Mouse (Mus musculus) cerebellum, adult (tissue): ENCODE measurements around the gene Serpinh1.
A peak's percentile ranks its signal among the peaks of the same experiment; 100 is the strongest.
"Not testable (repeated sequence)": the region's sequence is repeated elsewhere in the genome, so short reads cannot be mapped to it uniquely, and the experiment has no call there.

Experiments used
- ATAC-seq: cut with Nextera tagmentation; 2 replicates; pipeline ENCODE4 v1.9.2; 2017; ENCODE audit warnings: mild to moderate bottlenecking, moderate library complexity, mixed read lengths; ENCODE audit not compliant: insufficient number of reproducible peaks, low FRiP score, low TSS enrichment

Serpinh1 gene

DNA sequence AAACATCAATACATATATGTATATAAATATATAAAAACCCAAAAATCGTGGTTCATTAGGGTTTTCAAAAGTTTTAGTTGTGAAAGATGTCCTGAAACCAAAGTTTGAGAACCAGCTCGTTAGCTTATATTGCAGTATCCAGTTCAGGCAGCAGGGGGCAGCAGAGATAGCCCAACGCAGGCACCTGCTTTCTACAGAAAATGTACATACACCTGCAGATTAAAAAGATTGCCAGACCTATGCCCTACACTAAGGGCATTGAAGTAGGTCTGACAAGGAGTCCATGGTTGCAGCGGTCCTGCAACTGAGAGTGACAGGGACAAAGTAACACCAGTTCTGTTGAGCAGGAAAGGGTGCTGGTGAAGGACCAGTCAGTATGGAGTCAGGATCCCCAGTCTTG lies 22.4 kb upstream of the Serpinh1 start:
- no peak for ATAC-seq

DNA sequence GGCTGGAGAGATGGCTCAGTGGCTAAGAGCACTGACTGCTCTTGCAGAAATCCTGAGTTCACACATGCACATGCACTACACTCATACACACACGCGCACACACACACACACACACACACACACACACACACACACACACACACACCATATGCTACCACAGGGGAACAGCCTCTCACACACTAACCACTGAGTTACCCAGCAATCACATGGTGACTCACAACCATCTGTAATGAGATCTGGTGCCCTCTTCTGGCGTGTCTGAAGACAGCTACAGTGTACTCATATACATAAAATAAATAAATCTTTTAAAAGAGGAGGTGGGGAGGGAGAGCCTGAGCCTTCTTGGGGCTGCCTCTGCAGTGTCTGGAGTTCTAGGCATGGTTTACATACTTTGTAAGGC lies 21.3 kb upstream of the Serpinh1 start:
- ATAC-seq: not testable (repeated sequence)

DNA sequence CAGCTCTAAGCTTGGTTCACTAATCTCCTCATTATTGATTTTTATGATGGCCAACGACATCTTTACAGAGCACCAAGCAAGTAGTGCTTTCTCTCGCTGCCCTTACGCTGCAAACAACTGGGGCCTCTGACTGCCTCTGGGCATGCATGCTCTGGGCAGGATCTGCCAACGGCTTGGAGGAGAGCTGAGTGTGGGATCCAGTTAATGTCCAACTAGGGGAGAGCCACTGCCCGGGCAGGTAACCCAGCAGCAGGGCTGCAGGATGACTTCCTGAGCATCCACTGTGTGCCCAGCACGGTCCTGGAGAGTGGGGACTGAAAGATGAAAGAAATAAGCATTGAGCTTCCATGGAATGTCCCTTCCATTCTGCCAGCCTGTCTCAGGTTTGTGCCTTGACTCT lies 13.7 kb upstream of the Serpinh1 start:
- no peak for ATAC-seq

DNA sequence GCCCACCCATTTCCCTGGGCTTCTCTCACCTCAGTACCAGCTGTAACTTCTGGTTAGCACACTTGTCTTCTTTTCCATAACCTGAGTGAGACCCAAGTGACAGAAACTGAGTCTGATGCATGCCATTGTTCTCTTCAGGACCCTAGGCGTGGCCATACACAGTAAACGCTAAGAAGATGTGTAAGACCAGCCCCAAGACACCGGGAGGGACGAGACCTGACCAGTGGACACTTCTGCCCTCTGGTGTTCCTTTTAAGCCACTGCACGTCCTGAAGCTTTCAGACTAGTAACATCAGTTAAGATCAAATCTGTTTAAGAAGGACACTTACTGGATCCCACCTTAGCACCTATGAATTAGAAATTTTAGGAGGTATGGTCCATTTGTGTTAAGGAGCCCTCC lies 12.0 kb upstream of the Serpinh1 start:
- ATAC-seq: peak; percentile 53

DNA sequence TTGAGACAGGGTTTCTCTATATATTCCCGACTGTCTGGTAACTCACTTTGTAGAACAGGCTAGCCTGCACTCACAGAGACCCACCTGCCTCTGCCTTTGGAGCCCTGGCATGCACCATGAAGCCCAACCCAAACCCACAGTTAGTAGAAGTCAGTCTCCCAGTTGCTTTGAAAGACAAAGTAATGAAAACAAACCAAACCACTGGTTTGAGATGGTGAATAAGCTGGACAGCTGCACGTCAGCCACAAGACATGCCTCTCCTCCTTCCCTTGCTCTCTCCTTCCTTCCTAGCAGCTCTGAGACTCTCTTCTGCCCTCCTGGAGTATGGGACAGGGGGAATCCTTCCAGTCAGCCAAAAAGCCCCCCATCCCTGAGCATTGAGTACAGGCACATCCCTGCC lies 9.1 kb upstream of the Serpinh1 start:
- ATAC-seq: no peak

DNA sequence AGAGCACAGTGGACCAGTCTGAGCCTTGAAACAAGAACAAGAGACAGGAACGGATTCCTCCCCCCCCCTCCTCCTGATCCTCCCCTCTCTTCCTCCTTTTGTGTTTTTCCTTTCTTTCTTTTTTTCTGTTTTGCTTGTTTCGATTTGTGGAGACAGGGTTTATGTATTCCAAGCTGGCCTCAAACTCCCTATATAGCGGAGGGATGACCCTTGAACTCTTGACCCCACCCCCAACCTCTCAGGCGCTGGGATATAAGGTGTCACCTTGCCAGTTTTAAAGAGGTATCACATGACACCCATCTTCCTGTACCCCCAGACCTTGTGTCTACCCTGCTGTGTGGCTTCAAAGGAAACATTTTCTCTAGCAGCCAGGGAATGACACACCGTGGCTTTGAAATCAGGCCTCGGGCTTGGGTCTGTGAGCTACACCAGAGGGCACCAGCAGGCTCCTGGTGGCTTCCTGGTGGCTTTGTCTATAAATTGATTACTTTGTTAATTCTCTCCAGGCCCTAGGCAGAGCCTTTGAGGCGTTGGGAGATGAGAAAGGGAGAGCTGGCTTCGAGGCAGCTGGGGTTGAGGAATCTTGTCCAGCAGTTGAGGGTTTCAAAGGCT lies 7.9 kb upstream of the Serpinh1 start:
- no peak for ATAC-seq

DNA sequence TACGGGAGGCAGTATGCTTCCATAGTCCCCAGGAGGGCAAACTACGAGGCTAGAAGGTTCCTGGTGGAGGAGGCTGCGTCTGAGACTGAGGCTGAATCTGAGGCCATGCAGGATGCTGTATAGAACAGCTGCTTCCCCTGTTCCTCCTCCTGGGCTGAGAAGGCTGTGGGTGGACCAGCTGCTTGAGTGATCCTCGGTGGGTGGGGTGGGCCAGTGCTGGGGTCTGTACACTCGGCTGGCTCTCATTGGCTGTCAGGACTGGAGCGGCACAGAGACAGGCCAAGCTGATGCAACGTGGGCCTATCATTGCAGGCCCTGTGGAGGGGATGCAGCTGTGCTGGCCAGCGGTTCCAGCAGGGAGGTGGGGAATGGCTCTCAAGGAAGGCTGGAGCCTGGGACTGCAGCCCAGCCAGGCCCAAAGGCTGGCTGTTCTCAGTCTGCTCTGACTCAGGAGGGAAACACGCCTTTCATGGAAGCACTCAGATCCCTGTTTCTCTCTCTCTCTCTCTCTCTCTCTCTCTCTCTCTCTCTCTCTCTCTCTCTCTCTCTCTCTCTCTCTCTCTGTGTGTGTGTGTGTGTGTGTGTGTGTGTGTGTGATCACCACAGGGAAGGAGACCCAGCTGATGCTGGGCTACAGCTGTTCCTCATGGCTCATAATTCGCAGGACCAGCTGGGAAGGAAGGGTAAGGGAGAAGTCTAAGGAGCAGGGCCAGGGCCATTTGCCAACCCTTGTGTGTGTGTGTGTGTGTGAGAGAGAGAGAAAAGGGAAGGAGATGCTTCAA lies 7.2 kb upstream of the Serpinh1 start:
- ATAC-seq: no peak

DNA sequence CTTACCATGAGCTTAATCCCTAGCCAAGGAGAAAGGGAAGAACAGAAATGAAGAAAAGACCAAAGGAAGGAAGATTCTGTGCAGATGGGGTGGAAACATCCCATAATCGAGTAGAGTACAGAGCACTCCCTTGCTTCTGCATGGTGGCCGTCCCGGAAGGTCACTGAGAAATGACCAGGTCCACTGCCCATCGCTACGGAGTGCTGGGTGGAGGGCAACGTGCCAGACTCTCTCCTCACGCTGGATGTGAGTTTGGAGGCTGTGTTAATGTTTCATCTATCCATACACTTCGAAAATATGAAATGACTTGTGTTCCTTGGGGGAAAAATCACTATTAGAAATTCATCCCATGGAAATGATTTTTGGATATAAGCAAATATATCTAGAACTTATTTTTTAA lies 5.3 kb upstream of the Serpinh1 start:
- ATAC-seq: no peak

DNA sequence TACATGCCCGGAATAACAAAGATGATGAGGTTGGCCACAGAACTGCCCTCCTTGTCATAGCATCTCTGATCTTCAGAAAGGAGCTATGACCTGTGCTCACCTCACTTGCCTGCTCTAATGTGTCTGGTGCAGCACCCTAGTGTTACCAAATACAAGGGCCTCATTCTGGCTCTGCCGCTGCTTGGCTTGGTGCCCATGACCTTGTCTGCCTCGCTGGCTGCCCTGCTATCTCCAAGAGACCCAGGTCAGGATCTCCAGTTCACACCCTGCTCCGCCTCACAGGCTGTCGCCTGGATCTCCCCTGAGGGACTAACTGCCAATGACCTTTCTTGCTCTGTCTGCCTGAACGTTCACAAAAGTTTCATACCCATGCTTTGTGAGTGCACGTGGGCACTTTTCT lies 4.2 kb upstream of the Serpinh1 start:
- ATAC-seq: no peak

DNA sequence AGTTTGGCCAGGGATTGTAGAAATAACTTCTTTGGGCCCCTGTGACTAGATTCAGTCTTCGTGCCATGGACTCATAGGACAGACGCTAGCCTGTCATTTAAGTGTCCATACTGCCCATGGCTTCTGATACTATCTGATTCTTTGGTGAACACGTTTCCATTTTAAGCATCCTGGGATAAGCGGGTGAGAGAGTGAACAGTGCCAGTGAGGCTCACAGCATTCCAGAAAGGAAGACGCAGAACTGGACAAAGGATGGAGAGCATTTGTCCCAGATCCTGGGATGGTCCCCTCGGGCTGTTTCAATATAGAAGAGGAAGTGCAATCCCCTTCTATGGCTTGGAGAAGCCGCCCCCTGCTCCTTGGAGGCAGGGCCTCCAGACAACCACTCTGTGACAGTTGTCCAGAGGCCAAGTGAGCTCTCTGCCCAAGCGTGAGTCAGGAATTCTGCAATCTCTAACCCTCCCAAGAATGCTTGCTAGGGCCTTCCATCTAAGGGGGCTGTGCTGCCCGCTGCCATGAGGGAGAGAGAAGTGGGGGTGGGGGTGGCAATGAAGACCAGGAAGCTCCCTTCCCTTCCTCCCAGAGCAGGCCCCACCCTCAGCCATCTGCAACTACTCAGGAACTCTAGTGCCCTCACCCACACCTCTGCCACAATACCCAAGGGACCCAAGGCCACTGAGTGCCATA lies 3.3 kb upstream of the Serpinh1 start:
- no peak for ATAC-seq

DNA sequence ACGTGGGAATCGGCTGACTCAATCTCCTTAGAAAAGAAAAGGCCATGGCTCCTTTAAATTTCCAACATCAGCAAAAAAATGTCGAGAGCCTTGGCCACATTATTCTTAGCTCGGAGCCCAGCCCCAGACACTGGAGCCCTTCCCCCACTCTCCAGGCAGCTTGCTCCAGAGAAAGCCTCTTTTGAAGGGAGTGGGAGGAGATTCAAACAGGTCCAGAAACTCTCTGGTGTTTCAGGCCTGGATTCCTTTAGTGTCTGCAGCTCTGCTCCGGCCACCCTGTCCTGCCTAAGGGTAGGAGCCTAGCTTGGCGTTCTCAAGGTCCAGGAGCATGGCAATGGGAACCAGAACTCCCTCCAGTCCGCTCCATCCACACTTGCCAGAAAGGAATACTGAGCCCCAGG lies 2.7 kb upstream of the Serpinh1 start:
- no peak for ATAC-seq

DNA sequence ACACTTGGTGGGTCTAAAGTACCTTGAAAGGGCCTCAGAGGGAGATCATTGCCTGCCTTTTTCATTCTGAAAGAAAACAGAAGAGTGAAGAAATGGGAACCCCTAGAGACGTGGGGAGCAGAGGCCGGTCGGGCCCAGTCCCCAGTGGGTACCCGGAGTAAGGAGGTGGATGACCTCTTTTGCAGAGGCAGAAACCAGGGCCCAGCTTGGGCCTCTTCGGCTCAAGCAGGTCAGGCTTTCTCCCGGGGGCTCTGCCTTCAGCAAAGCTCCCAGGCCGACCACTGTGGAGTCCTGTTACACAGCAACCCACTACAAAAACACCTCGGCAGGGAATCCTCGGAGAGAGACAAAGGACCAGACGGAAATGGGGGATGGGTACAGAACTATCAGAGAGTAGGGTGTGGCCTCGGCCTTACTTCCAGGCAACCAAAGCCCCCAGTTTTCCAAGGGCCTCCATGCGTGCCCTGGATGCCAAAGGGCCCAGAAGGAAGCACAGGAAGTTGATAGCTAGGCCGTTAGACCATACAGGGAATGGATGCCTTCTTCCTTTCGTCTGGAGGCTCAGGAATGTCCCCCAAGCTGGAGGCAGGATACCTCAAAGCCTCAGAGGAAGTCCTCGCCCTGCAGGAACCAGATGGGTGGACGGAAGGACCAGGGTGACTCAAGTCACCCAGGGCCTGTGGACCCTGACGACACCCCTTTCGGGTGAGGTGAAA lies 1.1 kb downstream of the Serpinh1 start:
- ATAC-seq: no peak

DNA sequence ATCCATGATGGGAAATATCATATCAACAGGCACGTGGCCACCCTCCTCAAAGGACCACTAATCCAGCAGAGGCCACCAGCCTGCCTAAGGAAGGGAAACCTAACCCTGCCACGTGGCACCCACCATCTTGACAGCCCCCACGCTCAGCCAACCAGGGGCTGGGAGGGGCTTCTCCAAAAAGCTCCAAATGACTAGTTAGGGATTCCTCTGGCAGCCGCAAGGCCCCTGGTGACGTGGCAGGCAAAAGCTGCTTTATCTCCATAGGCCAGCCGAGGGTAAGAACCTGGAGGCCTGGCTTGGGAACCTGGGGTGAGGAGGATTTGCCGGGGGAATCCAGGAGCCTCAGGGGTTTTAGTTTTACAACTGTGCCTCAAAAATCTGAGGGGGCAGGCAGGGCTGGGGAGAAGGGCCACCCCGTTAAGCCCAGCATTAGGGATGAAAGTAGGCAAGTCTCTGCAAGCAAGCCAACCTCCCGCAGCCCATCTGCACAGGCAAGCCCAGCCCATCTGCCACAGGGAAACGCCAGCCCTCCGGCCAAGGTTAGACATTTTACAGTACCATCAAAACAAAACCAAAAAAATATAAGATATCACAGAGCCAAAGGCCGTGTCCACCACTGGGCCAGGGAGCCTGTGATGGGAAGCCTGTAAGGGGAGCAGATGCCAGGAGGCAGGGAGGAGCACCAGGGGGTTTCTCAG lies 1.8 kb downstream of the Serpinh1 start:
- ATAC-seq: peak; percentile 53; the same call in 1 of the 2 replicates

DNA sequence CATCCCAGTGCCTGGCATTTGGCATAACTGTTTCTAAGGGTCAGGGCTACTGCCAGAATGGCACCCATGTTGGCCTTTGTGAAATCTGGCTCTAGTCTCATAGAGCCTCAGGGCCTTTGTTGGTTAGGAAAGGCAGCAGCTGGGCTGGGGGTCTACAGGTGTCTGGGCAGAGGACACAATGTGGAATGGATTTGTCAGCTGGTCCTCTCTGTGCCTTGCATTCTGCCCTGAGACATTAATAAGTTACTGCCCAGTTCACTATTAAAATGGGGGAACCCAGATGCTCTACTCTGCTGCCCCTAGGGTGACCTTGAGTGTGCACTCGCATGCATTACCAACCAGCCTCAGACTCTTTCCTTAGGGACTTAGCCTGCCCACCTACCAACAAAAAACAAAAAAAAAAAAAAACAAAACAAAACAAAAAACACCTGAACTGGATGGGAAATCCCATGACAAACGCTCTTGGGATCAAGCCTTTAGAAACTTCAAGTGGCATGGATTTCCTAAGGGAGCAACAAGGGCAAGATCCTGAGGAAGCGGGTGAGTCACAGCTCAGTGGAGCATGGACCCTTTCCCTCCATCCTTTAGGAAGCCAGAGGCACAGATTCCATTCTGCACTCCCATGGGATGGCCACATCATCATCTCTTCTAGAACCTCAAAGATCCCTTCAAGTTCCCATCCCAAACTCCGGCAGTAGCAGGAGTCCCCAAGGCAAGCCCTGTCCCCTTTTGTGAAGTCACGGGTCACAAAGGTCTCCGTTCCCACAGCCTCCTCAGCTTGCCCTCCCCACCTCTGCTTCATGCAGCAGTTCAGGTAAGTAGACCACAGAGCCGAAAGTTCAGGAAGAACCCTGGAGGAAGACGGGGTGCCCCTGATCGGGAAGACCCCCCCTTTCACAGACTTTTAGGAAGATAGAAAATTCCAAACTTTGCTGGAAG lies 3.0 kb downstream of the Serpinh1 start:
- ATAC-seq: no peak

DNA sequence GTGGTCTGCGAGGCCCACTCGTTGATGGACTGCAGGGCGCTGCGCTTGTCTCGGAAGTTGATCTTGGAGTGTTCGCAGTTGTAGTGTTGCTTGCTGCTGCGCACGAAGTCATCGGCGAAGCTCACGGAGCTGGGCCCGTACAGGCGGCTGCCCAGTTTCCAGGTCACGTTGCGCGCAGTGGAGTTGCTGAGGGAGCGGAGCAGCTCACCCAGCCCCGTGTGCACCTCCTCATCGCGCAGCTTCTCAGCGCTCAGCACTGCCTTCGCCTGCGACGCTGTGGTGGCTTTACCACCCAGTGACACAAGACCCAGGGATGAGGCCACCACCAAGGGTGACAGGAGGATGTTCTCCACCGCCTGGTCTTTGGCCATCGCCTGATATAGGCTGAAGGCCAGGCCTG lies 4.2 kb downstream of the Serpinh1 start:
- no peak for ATAC-seq

DNA sequence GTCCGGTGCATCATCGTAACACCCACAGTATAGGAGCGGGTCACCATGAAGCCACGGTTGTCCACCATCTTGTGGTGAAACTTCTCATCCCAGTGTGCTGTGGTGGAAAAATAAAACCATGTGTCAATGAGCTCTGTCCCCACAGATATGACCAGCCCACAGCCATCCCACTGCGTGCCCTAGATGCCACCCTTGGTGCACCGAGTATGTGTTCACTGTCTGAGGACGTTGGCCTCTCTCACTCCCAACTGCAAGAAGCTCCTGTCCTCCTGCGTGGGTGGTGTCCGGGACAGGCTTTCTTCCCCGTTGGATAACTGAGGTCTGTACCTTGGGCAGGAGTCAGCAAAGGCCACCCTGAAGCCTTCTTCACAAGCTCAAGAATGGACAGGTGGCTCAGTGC lies 5.8 kb downstream of the Serpinh1 start:
- no peak for ATAC-seq

DNA sequence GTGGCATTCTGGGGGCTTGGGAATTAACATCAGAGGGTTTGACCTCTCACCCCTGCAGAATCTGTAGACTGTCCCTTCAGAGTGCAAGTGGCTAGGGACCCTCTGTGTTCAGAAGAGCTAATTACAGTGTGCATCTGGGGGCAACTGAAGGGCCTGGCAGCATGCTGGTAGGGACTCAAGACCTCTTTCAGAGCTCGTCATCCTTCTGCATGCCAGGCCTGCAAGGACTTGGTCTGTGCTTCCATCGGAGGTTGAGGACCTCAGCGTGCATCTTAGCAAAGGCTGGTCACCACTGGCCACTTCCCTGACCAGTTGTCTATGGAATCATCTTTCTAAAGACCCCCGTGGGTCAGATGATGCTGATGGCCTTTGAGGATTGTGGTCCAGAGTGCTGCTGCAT lies 9.5 kb downstream of the Serpinh1 start:
- no peak for ATAC-seq

DNA sequence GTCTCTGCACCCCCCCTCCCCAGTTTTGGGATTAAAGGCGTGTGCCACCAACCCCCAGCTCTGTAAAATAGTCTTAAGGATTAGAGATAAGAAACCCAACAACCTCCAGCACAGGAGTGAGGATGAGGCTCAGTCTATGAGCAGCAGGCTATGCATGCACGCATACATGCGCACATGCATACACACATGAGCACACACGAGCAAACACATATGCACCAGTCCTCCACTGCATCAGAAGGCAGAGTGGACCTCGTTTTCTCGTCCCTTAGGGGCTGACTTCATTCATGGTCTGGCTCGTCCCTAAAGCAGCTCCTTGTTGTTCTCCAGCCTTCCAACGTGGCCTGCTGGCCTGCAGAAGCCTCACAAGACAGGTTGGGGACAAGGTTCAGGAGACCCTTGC lies 12.3 kb downstream of the Serpinh1 start:
- ATAC-seq: no peak

DNA sequence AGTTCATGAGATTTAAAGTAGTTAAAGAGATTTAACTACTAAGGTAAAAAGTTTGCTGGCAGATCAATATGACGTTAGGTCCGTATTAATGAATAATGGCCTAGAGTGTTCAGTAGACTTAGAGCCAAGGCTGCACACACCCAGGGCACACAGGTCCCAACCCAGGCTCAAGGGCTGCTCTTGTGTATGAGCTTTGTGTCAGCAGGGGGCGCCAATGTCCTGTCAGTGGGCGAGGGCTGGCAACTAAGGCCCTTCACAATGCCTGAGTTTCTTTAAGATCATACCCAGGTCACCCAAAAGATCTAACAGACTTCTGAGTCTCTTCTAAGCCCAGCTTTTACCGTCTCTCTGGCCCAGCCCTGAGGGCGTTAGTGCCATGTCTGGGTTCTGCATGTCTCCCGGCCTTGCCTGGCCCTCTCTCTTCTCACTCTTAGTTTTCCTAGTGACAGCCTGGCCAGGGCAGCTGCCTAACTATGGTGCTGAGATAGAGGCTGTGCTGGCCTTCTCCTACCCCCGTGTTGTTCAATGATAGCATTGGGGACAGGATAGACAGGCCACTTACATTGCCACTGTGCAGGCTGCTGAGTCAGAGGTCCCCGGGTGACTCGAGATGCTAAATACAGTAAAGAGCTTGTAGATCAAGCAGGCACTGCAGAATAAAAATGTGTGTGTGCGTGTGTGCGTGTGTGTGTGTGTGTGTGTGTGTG lies 20.1 kb downstream of the Serpinh1 start:
- ATAC-seq: no peak; the same call in 1 of the 2 replicates
